Mouse (Mus musculus): ENCODE results near the gene She.

DNA sequence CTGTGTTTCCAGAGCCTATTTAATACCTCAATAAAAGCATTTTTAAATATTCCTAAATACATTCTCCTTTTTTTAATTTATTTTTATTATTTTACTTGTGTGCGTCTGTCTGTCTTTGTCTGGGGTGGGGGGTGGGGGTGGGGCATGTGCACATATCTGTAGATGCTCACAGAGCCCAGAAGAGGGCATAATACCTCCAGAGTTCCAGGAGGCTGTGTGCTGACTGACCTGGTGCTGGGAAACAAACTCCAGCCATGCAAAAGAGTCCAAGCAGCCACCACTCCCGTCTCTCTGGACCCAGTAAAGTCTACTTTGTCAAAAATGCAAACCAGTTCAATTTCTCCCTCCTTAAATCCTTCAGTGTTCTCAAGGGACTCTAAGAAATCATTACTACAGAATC lies 36.6 kb upstream of the She start:
- TF ChIP-seq CTCF (IDR thresholded peaks at IDR 0.05; ENCODE audit: low read depth, low read length) (no peak), TAL1 (conservative IDR thresholded peaks at IDR 0.05; ENCODE audit: low read depth, low read length) (no peak), GATA1 (IDR thresholded peaks at IDR 0.05; ENCODE audit: borderline replicate concordance, low read length) (no peak), POLR2AphosphoS5 (IDR thresholded peaks at IDR 0.05; ENCODE audit: insufficient replicate concordance, low read depth, low read length) (no peak), GATA2 (IDR thresholded peaks at IDR 0.05; ENCODE audit: borderline replicate concordance, low read depth, low read length) (no peak)

Measured in G1E (cell line).